16 mouse cellular contexts compared by ENCODE assay signal in genomic region chr8:81612611-81613010, GRCm38 (mm10).
DNase-seq lines count a peak whose midpoint lies in the region; ATAC-seq lines count a peak whose summit lies in the region.
"Had no signal": no experiment of that assay in that cellular context is flagged by ENCODE, and none has a peak within 500 bp of the region (broad histone marks: within the 10 kb centered on the region; RNA-seq: fewer than 3 reads in every experiment).

No protein-coding gene starts in this region.

- H3K4me1 ChIP-seq in liver, embryonic 12.5 days: no peaks in the 10 kb centered on the region
- H3K4me1 ChIP-seq: forebrain, embryonic 13.5 days; hindbrain, embryonic 15.5 days; midbrain, embryonic 13.5 days had no signal

- no peaks in the 10 kb centered on the region for H3K9me3 ChIP-seq in liver, embryonic 12.5 days (replicated peaks)
- H3K9me3 ChIP-seq: forebrain, embryonic 13.5 days; hindbrain, embryonic 15.5 days; midbrain, embryonic 13.5 days had no signal

- WGBS in liver, embryonic 12.5 days (ENCODE audit: insufficient replicate concordance): 69% methylated on average over 2 of the region's 2 CpGs

- no peaks in the 10 kb centered on the region for H3K27me3 ChIP-seq in liver, embryonic 12.5 days (replicated peaks)
- H3K27me3 ChIP-seq: forebrain, embryonic 13.5 days; hindbrain, embryonic 15.5 days; midbrain, embryonic 13.5 days had no signal

- H3K9ac ChIP-seq in liver, embryonic 12.5 days: no peak overlapping the region
- H3K9ac ChIP-seq: forebrain, embryonic 13.5 days; hindbrain, embryonic 15.5 days; liver, embryonic 14.5 days; midbrain, embryonic 13.5 days had no signal

- H3K27ac ChIP-seq in liver, embryonic 12.5 days: no peak overlapping the region
- H3K27ac ChIP-seq: forebrain, embryonic 13.5 days; hindbrain, embryonic 15.5 days; layer of hippocampus, adult 2 months; left cerebral cortex, adult 2 months; liver, embryonic 14.5 days; midbrain, embryonic 13.5 days had no signal

- intact Hi-C loops in heart, postnatal 25 days (cut with DNase I): no loop called here

- ATAC-seq in liver, embryonic 12.5 days: no peak
- ATAC-seq: forebrain, embryonic 13.5 days; intestine, embryonic 16.5 days; midbrain, embryonic 13.5 days had no signal

- H3K4me3 ChIP-seq in liver, embryonic 12.5 days: no peak overlapping the region
- H3K4me3 ChIP-seq: forebrain, embryonic 13.5 days; hindbrain, embryonic 15.5 days; layer of hippocampus, adult 2 months; left cerebral cortex, adult 2 months; midbrain, embryonic 13.5 days had no signal

- H3K36me3 ChIP-seq in liver, embryonic 12.5 days: no peaks in the 10 kb centered on the region
- H3K36me3 ChIP-seq: hindbrain, embryonic 15.5 days; midbrain, embryonic 13.5 days had no signal

- DNase-seq in heart, adult 8-10 months (ENCODE audit: low spot score): peak; percentile 21
- no peak for DNase-seq in heart, postnatal 25 days (ENCODE audit: low spot score)
- peak; percentile 21 for DNase-seq in lung, postnatal 36 days
- DNase-seq in lung, postnatal 25 days (ENCODE audit: low spot score): no peak
- peak; percentile 52 for DNase-seq in cerebellum, adult 9-10 months
- DNase-seq in urinary bladder, adult 18-20 months (ENCODE audit: low spot score in 2 of 2): no peak
- DNase-seq: adrenal gland, postnatal 14 days; thymus, postnatal 4 days had no signal

- no peak overlapping the region for H3K4me2 ChIP-seq in liver, embryonic 12.5 days
- H3K4me2 ChIP-seq: forebrain, embryonic 13.5 days; hindbrain, embryonic 15.5 days; midbrain, embryonic 13.5 days had no signal

Comparison
In these comparisons a context has a peak if more than half of its experiments do, and no peak if none do; other contexts are left out.
1. DNase-seq: peak in heart, adult 8-10 months (single experiment), lung, postnatal 36 days (single experiment) and cerebellum, adult 9-10 months (single experiment); none in heart, postnatal 25 days (single experiment), lung, postnatal 25 days (single experiment) and urinary bladder, adult 18-20 months (0 of 2).